Mouse (Mus musculus) mouse embryonic stem cell (cell line): ENCODE data around the gene Zfp94.

ENCODE experiments used
- in situ Hi-C, 2 experiments: fragments of 300-500 bp; cut with MboI; formaldehyde crosslinking; loops; 1 replicate in 1 of 2; 3 replicates in 1 of 2; pipeline ENCODE4 v1.14.3; 2019 to 2020; ENCODE audit warnings: low sequenced_read_pairs in 2 of 2, low pct_unique_long_range_greater_than_20kb in 1 of 2, mixed read lengths in 1 of 2; ENCODE audit not compliant: unreplicated experiment in 1 of 2

The Zfp94 gene

DNA sequence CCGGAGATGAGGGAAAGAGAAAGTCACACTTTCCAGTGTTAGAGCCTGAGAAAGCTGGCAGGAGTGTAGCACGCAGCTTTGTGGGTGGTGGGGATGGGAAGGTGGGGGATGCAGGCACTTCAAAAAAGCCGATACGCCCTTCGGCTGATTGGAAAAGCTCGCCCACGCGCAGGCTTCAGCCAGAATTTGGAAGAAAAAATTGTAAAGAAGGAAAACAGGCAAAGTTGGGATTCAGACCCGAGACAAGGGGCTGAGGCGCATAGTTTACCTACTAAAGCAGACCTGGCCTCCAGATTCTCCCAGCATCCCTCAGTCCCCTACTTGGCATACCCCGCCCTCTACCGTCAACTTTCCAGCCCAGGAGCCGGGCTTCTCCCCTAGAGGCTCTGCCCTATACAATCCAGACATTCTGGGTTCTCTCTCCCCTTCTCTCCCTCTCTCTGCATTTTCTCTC is 9.2 kb upstream of the Zfp94 start:
- in situ Hi-C loops, result no loop called here

DNA sequence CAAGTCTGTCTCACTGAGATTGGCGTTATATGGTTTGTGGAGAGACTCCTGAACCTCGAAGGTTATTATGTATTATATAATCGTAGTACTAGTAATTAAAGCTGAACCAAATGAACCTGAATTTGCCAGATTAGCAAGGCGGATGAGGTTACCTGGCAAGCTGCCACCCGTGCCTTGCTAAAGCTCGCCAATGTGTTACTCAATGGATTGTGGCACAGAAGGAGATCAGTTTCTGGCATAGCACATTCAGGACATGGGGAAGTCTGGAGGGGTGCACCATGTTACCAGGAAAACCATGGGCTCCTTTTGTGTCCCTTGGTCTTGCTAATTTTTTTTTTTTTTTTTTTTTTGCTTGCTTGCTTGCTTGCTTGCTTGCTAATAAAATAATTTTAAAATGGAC is 8.7 kb upstream of the Zfp94 start:
- in situ Hi-C loops, result no loop called here

DNA sequence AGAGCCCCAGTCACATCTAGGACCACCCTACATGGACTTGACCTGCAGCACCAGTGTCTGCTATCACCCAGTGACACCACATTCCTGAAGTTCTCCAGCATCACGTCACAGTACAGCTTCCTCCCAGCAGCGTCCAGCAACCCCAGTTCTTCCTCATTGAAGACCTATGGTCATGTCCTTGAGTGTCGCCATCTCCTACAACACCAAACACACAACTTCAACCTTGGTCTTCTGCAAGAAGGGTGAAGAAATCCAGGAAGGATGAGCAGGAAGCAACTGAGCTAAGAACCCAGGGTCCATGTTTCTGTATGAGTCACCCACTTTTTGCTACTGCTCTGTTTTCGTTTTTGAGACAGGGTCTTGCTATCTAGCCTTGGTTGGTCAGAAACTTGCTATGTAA is 6.1 kb upstream of the Zfp94 start:
- in situ Hi-C loops, result no loop called here

DNA sequence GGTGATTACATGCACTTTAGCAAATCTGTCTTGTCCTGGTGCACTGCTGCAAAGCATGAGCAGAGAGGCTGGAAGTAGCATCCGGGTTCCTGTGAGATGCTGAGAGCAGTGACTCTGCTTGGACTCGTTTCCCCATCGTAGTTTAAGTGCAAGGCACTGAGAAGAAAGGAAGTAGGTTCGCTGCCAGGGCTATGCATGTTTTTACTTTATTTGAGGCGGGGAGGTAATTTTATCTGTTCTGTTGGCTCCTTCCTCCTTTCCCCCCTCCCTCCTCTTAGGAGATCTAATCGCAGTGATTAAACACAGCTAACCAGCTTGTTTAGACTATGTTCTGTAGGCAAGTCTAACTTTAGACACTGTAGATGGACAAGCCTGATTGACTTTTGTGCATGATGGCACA is 2.5 kb upstream of the Zfp94 start:
- in situ Hi-C loops, result no loop called here

DNA sequence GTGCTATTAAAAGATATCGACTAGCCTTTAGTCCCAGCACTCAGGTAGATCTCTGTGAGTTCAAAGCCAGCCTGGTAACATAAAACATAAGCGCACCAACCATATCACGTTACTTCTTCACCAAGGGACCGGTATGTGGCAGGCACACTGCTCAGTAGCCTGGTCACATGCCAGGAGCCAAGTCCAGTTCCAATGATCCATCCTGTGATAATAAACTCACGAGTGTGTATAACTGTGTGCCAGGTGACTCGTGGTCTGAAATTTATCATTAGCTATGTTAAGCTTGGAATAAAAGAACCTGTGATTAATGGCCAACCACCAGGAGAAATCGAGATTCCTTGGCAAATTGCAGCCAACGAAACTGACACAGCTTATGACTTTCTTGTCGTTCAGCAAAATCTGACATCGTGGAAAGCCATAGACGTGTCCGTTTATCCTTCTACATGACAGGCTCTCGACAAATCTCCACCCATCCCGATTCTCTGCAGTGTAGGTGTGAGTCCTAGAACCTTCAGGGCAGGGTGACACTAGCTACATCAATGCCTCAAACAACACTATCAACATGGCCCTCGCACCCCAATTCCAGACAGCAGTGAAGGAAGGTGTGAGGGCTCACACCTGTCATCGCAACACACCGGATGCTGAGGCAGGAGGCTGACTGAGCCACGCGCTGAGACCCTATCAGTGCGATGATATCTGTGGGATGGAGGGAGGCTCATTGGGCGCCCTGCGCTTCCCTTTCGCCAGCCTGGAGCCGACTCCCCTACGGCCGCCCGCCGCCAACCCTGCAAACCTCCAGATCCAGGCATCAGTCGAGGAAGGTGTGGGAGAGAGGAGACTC is 520 bp downstream of the Zfp94 start:
- in situ Hi-C loops, result no loop called here

DNA sequence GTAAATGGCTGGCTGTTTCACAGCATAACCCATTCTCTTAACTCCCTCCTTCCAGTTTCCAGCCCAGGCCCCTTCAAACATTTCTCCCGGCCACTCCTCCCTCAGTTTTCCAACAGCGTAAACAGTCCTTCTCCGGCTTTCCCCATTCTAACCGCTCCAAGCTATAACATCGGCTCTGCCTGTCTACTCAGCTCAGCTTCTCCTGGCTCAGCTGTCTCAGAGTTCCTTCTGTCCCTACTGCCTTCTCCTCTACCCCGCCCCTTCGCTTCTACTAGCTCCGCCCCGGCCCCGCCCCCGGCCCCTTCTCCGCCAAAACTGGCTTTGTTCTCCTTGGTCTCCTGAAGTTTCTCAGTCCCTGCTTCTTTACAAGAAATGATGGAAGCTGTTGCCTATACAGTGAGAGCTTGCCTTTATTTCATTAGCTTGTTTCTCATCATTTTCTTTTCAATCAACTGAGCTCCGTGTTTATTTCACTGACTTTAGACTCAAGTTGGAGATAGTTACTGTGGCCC is 15.6 kb downstream of the Zfp94 start, which contains the start of gene Zfp61:
Gene Zfp61 (minus strand): TSS at position 462 of the 512 bp plus-strand sequence.
- in situ Hi-C loops, result no loop called here

DNA sequence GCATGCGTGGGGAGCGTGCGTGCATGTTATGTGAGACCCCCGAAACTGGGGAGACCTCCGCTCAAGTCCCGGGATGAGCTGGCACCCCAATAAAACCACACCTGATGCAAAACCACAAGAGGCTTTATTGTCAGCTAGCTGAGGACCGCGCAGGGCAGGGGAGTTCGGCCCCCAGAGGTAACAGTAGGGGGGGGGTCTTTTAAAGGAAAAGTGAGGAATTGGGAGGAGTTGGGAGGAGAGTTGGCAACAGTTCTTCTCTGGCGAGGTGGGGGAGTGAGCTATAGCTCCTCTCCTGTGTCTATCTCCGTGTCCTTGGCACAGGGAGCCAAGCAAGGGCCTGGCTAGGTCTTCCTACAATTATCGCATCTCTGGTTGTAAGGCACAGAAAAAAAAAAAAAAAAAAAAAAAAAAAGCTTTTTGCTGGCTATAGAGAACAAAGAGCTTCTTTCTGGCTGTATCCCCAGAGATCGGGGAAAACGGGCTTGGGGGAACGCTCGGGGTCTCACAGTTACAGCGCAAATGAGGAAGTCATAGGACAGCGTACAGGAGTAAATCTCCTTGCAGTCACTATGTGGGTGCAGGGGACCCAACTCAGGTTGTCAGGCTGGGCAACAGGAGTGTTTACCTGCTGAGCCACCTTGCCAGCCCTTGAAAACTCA is 16.5 kb downstream of the Zfp94 start:
- in situ Hi-C loops, result loop anchor here in 1 of 2 experiments (25.0 kb wide), 1 partner anchor 338 kb away; the partner anchor contains the start of genes Vmn1r180 and Vmn1r181

DNA sequence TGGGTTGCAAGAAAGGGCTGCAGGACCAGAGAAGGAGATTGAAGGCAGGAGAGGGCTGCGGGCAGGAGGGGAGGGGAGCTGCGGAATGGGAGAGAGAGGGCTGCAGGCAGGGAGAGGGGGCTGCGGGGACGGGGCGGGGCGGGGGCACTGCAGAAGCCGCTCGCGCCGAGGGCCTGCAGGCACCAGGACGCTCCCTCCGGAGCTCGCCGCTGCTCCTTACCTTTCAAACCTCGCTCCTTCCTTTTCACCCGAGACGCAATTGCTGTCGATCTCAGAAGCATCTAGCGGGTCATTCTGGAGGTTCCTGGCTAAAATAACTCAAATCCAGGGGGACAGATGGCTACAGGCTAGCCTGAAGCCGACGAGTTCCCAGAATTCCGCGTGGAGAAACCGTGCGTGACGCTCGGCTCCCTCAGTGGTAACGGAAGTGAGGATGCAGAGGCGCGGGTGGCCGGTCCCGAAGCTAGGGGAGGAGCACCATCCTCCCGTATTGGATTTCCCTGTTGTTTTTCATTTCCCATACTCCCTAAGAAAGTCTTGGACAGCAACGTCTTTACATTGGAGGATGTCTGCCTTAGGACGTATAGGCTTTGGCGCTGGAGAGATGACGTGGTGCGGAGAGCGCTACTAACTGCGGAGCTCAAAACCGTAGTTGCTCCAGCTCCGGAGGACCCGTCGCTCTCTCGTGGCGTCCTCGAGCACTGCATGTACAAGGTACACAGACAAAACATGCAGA is 17.3 kb downstream of the Zfp94 start:
- in situ Hi-C loops, result loop anchor here in 1 of 2 experiments (25.0 kb wide), 1 partner anchor 337 kb away; the partner anchor contains the start of genes Vmn1r180 and Vmn1r181

DNA sequence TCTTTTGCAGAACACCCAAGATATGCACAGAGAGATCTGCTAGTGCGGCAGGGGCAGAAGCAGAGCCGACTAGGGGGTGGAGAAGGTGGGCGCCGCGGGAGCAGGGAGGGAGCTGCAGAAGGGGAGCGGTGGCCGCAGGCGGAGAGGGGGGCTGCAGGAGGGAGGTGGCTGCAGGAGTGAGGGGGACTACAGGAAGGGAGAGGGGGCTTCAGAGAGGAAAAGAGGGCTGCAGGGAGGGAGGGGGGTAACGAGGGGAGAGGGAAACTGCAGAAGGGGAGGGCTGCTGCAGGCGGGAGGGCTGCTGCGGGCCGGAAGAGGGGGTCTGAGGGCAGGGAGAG is 17.9 kb downstream of the Zfp94 start:
- in situ Hi-C loops, result loop anchor here in 1 of 2 experiments (25.0 kb wide), 1 partner anchor 336 kb away; the partner anchor contains the start of genes Vmn1r180 and Vmn1r181

DNA sequence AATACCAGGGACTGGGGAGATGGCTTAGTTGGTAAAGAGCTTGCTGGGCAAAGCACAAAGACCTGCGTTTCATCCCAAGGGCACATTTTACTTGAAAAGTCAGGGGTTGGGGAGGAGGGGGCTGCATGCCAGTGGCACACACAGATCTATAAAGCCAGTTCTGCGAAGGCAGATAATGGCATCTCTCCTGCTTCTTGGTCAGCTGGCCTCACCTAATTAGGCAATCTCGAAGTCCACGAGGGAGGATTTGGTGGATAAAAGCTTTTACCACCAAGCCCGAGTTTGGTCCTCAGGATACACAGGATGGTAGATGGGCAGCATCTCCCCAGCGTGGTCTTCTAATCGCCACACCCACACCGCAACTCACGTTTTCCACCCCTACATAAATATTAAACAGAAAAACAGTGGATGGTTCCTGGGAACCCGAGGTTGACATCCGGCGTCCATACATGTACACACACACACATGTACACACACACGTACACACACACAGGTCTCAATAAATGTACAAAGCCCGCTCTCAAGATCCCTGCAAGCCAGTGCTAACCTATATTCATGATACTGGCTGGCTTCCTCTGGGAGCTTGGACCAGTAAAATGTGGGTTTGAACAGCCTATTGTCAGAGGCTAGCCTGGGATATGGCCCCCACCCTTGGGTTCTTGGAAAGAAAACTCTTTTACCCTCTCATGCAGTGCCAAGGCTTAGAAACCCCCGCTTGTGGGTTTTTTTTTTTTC is 18.9 kb downstream of the Zfp94 start:
- in situ Hi-C loops, result loop anchor here in 1 of 2 experiments (25.0 kb wide), 1 partner anchor 335 kb away; the partner anchor contains the start of genes Vmn1r180 and Vmn1r181

DNA sequence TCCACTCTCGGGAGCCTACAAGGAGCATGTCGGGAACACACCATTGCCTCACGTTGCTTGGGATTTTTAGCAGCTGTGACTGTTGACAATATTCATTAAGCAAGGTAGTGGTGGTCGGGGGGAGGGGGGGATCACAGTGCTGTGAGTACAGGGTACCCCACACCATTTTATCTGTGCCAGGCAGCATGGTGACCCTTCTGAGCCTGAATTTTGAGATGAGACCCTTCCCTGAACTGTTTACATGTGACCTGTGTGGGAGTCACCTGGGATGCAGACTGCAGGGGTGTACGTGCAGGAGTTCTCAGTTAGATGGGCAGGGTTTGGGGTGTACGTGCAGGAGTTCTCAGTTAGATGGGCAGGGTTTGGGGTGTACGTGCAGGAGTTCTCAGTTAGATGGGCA is 20.1 kb downstream of the Zfp94 start:
- in situ Hi-C loops, result loop anchor here in 1 of 2 experiments (25.0 kb wide), 1 partner anchor 334 kb away; the partner anchor contains the start of genes Vmn1r180 and Vmn1r181

DNA sequence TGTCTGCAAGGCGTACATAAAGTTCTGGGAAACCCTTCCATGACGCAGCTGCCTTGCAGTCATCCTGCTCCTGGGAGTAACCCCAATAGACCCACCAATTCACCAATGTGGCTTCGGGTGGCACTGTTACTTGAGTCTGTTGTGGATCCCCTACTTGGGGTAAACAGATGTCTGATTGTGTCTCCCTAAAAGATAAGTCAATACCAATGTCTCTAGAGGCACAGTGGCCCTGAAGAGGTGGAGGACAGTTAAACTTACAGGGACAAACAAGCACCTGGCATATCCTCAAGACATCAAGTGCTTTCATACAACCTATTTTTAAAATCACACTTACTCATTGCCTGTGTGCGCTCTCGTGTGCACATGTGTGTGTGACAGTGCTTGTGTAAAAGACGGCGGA is 21.1 kb downstream of the Zfp94 start:
- in situ Hi-C loops, result loop anchor here in 1 of 2 experiments (25.0 kb wide), 1 partner anchor 333 kb away; the partner anchor contains the start of genes Vmn1r180 and Vmn1r181

DNA sequence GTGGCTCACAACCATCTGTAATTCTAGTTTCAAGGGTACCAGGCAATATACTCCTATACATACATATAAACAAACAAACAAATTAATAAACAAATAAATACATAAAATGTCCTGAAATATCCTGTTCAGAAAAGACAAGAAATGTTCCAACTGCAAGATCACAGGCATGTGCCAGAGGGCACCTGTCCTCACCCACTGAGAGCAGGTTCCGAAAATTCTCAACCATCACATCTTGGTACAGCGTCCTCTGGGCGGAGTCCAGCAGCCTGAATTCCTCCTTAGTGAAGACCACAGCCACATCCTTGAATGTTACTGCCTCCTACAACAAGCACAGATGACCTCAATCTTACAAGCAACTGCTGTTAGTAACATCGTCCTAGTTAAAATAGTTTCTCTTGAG is 21.7 kb downstream of the Zfp94 start:
- in situ Hi-C loops, result loop anchor here in 1 of 2 experiments (25.0 kb wide), 1 partner anchor 332 kb away; the partner anchor contains the start of genes Vmn1r180 and Vmn1r181

DNA sequence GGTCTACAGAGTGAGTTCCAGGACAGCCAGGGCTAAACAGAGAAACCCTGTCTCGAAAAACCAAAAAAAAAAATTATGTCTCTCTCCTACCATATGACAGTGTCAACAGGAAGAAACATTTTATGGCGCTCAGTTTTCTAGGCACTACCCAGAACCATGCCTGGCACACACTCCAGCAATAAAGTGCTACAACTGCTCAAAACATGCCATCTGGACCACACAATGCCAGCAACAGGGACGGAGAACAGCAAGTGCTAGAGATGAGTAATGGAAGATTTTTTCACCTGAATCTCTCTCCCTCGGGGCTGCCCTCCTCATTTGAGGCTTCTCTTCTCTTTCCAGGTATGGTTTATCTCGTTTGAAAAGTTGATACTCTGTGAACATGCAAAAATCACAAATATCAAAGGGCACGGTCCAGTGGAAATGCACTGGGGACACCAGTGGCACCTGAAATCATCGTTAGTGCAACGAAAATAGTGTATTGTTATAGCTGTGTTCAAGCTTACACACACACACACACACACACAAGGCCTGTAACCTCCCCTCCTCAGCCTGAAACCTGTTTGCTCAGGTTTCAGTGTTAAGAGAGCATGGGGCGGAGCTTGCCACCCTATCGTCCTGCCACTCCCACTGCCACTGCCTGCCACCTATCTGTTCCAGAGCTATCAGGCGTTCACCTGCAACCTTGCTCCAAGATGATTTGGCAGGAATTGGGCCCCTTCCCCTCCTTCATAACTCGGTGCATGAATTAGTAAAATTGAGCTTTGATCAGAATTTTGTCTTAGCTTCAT is 23.2 kb downstream of the Zfp94 start:
- in situ Hi-C loops, result loop anchor here in 1 of 2 experiments (25.0 kb wide), 1 partner anchor 331 kb away; the partner anchor contains the start of genes Vmn1r180 and Vmn1r181

DNA sequence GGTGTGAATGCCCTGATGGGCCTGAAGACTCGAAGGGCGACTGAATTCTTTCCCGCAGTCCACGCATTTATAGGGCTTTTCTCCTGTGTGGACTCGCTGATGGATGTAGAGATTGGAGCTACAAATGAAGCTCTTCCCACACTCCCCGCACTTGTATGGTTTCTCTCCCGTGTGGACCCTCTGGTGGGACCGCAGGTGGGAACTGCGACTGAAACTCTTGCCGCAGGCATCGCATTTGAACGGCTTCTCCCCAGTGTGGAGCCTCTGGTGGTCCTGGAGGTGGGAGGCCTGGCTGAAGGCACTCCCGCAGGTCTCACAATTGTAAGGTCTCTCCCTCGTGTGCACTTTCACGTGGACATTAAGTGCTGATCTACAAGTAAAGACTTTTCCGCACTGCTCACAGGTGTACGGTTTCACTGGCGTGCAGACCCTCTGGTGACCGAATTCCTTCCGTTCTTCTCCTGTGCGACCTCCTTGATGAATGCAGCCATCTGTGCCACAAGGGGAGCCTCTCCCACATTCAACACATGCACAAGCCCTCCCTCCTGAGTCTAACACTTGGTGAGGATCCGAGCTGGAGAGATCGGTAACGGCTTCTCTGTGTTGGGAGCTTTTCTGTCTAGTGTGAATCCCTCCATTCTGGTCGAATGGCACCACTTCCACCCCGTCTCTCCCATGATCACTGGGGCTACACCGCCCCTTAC is 24.9 kb downstream of the Zfp94 start:
- in situ Hi-C loops, result loop anchor here in 1 of 2 experiments (25.0 kb wide), 1 partner anchor 329 kb away; the partner anchor contains the start of genes Vmn1r180 and Vmn1r181

DNA sequence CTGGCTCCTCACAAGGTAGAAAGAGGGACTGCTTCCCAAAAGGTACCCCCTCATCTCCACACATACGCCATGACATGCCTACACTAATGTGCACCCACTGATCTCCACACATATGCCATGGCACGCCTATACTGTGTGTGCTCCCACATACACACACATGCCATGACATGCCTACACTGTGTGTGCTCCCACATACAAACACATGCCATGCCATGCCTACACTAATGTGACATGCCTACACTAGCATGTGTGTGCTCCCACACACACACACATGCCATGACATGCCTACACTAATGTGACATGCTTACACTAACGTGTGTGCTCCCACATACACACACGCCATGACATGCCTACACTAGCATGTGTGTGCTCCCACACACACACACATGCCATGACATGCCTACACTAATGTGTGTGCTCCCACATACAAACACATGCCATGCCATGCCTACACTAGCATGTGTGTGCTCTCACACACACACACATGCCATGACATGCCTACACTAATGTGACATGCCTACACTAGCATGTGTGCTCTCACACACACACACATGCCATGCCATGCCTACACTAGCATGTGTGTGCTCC is 26.3 kb downstream of the Zfp94 start:
- in situ Hi-C loops, result loop anchor here in 1 of 2 experiments (25.0 kb wide), 1 partner anchor 328 kb away; the partner anchor contains the start of genes Vmn1r180 and Vmn1r181
